Mouse (Mus musculus) NIH3T3 (cell line): Measurements from ENCODE around the gene Slc25a5.

ENCODE experiments used
- DNase-seq: peaks from one replicate; pipeline ENCODE4 v3.0.0-alpha.2; 2012; ENCODE audit warnings: low read depth

Slc25a5 gene

DNA sequence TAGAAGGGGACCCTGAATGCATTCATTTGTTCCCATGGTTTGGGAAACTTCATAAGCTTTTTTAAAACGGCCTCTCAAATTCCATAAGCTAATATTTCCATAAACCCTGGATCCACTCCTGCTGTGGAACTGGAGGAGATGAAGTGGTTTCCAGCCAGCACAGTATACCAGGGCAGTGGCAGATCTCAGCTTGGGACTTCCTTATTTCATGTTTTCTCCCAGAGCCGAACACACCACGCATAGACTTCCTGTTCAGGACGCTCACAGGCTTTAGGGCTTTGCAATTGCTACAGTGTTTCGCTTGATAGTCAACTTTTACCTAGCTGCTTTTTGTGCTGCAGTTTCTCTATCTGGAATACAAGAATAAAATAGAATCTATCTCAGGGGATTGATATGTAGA is 7.7 kb downstream of the Slc25a5 start:
- no peak for DNase-seq

DNA sequence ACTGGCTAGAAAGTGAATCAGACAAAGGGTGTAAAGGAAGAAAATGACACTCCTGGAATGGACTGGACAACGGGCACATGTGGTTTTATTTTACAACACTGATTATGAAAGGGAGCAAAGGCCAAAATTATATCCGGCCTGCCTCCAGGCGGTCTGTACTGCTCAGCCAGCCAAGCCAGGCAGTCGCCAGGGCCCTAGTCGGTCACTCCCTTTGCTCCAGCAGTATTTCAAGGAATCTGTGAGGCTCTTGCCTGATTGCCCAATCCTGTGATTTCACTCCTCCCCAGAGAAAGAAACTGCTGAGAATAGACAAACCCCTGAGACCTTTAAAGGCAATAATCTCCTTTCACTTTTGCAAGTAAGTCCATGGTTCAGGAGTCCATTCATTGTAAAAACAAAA is 8.7 kb downstream of the Slc25a5 start:
- peak; percentile 86 for DNase-seq

DNA sequence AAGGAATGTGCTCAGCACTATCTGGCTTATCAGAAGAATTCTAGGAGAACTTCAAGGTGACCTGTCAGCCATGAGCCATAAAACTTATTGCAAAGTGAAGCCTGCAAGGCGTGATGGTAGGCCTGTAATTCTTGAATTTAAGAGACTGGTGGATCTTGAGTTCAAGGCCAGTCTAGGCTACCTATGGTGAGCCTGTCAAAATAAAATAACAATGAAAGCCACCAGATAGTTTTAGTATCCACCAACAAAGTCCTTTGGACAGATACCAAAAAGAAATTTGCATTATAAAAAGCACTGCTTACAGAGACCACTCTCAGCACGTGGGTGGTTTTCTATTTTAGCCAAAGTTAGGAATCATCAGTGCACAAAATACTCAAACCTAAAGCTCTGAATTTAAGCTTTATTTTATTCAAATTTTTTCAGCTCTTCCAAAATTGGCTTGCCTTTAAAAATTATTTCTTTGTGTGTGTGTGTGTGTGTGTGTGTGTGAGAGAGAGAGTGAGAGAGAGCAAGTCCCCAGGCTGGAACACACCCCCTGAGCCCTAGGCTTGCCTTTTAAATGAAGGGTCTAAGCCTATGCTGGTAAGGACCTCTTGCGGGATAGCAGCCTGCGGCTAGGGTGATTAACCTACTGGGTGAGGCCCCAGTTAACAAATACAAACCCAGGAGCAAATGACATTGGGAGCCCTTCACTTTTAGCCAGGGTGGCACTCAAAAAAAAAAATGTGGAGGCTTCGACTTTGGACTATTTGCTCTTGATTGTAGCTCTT is 10.2 kb downstream of the Slc25a5 start:
- no peak for DNase-seq

DNA sequence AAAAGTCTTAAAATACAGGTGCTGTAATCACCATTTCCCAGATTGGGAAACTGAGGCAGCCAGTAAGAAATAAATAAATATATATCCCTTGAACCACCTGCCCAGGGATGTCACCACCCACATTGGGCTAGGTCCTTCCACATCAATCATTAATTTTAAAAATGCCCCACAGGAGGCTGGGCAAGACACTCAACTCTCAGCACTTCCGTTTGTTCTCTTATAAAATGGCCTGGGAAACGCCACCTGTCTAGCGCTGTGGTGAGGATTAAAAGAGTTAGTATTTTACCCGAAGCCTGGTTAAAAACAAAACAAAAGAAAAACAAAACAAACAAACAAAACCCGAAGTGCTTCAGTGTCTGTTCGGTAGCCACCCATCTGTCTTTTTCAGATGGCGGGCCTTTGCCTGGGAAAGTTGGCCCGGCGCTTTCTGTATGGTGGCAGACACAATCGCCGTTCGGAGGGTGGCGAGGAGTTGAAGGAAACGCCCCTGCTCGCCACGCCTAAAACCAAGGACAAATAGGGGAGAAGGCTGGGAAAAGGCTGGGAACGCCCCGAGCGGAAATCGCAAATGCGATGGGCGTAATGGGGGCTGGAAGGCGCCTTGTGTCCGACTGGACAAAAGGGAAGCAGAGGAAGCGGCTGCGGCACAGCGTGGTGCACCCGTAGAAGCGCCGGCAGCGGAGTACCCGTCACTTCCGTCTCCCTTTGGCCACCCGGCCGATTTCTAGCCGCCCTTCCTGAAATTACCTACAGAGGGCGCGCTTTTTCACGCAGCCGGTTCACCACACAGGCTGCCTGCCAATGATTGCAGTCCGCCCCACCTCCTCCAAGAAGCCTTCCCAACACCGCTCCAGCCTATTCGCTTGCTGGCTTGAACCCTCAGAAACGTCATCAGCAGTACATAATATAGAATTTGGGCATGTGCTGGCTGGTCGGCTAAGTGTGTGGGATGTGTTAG is 12.2 kb downstream of the Slc25a5 start:
- DNase-seq: peak; percentile 91

DNA sequence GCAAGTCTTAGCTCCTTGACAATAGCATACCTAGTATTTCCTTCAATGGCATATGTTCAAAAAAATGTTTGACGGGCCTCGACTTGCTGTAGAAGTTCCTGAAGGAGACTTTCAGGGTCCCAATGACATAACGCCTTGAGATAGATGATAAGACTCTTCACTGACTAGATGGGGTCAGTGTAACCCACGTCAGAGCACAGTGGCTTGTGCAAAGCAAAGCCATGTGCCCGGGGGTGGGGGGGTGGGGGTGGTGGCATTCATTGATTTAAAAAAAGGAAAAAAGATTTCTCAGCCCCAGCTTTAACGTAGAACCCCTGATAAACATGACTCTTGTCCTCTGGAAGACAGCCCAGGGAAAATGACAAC is 12.8 kb downstream of the Slc25a5 start:
- DNase-seq: no peak

DNA sequence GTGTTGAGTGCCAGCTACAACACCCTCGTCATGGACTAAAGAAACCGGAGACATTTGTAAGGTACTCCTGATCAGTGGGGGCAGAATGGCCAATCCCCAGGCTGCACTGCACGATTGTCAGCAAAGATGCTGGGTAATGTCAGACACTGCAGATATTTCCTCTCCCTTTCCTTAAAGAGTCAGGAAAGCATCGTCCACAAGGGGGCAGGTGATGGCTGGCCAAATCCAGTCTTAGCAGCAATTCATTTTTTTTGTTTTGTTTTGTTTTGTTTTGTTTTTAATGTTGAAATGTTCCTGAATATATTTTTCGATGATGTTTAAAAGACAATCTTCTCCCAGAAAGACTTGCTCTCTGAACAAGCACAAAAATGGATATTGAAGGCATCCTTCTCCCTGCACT is 15.9 kb downstream of the Slc25a5 start:
- DNase-seq: peak; percentile 73

DNA sequence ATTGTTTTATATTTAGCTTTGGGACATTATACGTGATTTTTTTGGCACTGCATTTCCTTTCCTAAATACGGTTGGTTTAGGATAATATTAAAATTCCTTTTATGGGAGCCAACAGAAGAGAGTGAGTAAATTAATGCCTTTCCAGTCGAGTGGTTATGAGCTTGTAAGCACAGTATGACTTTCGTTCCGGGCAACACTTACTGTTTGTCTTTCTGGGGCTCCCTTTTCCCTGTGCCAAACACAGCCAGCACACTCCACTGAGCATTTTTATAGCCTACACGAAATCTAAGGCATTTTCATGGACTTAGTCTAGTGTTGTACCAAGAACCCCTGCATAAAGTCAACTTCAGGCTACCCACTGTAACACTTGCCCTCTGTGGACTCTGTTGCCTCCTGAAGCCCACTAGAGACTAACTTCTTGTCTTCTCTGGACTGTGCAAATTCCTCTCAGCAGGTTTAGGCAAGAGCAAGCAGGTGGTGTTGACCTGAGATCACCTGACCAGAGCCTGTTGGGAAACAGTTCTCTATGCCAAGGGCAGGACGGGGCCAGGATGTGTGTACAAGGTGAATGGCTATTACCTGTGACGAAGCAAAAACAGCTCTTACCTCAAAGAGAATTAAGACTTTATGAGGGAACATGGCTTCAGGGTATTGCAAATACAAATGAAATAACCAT is 18.8 kb downstream of the Slc25a5 start:
- DNase-seq: no peak

DNA sequence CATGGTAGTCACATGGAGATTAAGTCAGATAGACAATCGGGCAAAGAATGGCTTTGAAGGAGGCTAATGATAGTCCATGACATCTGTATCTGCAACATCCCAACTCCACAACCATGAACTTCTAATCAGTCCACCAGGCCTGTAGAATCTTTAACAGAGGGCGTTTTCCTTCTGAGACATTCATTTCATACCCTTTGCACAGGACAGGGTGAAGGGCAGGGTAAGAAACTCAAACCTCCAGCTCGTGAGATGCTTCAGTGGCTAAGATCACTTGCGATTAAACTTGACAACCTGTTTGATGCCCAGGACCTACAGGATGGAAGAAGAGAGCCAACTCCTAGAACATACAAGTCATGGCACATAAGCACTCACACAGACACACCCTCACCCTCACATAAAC is 19.6 kb downstream of the Slc25a5 start:
- no peak for DNase-seq

DNA sequence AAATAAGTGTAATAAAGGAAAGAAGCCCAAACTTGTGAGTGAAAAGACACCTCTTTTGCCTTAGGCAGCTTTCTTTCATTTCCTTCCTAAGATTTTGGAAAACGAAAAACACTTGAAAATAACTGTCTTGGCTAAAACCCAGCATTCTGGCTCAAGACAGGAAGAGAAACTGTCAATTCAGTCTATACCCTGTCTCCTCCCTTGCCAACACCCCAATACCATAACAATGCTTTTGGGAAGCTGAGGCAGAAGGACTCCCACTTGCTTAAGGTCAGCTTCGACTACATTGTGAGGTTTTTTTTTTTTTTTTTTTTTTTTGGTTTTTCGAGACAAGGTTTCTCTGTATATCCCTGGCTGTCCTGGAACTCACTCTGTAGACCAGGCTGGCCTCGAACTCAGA is 20.0 kb downstream of the Slc25a5 start:
- no peak for DNase-seq

DNA sequence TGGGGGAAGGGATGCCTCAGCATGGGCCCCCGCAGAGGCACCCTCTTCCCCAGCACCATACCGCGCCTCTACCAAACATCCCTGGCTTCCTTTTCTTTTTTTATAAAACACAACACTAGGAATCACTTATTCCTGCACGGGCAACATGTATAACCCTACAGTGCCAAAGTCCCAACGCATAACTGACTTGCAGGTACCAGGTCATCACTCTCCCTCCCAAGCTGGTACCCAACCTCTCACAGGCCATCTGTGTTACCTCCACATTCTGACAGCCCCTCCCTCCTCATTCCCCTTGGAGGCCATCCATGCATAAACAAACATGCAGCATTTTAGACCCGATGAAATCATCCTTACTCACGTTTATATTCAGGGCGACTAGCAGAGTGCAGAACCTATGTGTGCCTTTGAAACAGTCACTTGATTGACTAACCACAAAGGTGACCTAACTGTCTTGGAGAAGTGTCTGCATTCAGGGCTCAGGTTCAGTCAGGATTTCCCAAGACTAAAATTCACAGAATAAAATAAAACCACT is 21.0 kb downstream of the Slc25a5 start:
- DNase-seq: no peak

DNA sequence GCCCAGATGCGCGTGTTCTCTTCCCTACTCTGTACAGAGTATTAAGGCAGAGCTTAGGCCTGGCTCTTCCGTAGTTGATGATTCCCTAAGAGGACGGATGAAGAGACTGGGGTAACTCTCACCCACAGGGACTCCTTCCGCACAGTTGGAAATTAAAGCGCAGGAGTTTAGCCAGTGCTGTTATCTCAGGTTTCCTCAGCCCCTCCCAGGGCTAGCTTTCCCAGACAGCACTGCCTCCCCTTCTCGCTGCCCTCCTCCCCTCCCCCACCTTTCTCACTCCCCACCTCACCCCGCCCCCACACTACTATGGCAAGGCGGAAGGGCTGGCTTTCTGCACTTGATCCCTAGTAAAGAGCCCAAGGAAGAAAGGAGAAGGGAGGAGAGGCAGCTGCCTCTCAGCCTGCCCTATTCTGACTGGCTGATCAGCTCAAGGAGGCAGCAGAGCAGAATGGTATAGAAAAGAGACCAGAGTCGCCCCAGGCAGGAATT is 21.5 kb downstream of the Slc25a5 start:
- no peak for DNase-seq

DNA sequence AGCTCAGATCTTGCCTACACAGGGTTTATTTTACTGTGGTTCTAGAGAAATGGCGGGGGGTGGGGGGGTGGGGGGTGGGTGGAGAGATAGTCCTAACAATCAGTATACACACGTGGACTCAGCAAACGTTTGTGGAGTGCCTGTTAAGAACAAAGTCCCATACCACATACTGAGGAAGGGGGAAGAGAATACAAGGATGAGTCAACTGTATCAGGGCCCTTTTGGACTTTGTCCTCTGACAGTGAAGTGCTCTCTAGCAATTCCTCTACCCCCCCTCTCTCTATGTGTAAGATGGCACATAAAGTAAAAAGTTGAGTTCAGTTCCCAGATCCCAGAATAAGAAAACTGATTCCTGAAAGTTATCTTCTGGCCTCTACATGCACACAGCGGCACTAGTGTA is 24.1 kb downstream of the Slc25a5 start:
- DNase-seq: no peak

DNA sequence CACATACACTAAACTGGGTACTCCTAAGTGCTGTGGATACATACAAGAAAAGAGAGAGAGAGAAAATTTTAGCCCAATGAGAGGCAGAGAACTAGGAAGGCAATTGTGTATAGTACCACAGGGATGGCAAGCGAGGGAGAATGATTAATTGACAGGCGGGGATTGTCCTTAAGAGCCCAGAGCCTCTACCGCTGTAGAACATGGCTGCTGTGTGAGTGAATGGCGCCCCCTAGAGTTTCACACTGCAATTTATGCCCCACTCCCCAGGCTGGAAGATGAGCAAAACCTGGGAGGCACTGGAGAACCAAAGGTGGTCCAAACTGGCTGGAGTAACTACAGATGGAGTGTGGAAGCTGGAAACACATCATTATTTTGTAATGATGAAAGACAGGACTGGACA is 24.8 kb downstream of the Slc25a5 start:
- peak; percentile 39 for DNase-seq

DNA sequence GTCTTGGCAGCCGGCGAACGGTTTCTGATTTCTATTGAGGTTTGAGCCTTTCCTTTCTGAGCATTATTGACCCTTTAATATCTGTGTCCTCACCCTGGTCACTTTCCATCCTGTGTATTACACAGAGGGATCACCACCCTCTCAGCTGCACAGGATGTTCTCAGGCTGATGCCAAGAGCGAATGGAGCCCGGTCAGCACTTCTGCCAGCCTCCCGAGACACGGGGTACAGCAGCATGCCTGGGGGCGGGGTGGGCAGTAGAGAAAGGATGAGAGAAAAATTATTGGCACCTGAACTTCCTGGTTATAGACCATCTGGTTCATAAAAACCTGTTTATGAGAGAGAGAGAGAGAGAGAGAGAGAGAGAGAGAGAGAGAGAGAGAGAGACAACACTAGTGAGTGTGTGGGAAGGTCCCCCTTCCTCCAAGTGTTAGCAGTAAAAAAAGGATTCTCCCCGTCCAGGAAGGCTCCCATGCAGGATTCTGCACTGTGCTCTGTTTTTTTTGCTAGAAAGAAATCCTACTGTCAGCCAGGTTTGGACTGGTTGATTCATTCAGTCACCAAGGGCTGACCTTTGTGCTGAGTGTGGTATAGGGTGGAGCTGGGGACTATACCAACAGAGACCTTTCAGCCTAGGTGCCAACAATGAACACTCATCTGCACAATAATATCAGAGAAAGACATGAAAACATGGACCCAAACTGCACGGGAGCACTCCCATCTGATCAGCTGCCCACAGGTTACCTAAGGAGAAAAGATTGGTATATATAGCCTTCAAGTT is 28.7 kb downstream of the Slc25a5 start:
- no peak for DNase-seq

DNA sequence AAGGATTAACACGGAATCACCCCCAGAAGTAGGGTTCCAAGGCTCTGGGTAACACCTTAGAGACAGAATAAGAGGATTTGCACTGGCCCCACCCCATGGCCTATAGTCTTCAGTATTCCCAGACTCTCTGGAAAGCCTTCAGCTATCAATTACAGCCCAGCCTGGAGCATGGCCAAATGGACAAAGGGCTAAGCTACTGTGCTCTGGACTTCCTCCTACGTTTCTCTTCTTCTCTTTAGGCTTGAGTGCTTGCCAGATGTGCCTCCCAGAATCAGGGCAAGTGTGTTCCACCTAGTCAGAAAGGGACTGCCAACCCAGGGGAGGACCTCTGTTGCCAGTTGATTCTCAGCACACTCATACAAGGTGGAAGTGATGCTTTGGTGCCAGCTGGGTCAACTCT is 29.6 kb downstream of the Slc25a5 start:
- no peak for DNase-seq

DNA sequence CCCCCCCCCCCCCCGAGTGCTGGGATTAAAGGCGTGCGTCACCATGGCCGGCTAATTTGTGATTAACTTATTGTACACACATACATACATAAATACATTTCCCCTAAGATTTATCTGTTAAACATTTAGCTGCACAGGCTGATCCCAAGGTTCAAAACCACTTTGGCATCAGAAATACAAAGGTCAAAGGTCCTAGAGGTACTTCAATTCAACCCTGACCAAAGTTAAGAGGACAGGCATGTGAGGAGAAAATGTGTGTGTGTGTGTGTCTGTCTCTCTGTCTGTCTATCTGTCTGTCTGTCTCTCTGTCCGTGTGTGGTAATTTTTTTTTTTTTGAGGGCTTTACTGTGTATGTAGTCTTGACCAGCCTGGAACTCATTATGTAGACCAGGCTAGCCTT is 31.4 kb downstream of the Slc25a5 start:
- DNase-seq: no peak

DNA sequence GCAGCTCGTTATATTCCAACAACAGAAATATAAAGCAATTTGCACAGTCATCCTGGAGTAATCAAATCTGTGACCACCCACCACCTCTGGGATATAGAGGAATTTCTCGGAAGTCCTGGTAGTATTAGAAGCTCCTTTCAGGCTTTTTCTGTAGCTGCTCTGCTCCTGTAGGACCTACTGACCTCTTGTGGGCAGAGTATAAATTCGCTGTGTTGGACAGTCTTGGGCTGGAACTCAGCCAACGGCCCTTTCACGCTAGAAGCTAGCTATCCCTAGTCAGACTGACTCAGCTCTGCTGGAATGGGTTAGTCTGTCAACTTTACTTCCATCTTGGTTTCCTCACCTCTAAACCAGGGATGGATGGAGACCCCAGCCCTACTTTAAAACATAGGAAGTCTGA is 34.8 kb downstream of the Slc25a5 start:
- DNase-seq: peak; percentile 92

DNA sequence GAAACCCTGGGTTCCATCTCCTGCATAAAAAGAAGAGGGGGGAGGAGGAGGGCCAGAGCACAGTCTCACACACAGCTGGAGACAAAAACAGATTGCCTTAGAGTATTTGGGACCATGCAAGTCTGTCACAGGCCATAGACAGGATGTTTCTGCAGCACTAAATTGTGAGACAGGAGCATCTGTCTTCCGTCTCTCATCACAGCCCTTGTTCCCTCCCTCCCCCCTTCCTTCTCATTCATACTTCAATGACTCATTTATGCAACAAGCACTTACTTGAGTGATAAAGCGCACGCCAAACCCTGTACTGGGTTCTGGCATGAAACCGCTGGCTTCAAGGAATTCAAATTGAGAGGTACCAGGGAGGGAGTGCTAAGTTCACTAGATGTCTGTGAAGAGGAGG is 36.2 kb downstream of the Slc25a5 start:
- peak; percentile 73 for DNase-seq

DNA sequence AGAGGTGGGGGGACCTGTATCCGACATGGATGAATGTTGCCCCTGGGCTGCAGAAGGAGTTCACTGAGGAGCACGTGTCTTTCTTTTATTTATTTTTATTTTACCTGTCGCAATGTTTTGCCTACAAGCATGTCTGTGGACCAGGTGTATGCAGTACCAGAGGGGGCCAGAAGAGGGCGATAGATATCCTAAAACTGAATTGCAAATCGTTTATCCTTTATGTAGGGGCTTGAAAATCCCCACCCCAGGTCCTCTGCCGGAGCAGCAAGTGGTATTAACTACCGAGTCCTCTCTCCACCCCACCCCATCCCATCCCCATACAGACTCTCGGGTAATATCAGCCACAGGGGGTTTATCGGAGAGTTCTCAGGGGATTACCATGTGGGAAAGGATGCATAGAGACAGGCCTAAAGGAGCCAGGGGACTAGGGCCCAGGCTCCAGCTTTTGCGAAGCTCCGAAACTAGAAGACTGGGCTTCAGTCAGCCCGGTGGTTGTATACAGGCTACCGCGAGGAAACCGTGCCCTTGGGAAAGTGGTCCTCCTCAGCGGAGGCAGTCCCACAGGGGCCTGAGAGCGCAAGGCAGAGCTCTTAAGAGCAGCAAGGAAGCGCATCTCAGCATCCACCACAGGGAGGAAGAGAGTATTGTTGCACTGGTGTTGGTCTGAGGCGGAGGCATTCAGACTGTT is 38.1 kb downstream of the Slc25a5 start:
- peak; percentile 67 for DNase-seq

DNA sequence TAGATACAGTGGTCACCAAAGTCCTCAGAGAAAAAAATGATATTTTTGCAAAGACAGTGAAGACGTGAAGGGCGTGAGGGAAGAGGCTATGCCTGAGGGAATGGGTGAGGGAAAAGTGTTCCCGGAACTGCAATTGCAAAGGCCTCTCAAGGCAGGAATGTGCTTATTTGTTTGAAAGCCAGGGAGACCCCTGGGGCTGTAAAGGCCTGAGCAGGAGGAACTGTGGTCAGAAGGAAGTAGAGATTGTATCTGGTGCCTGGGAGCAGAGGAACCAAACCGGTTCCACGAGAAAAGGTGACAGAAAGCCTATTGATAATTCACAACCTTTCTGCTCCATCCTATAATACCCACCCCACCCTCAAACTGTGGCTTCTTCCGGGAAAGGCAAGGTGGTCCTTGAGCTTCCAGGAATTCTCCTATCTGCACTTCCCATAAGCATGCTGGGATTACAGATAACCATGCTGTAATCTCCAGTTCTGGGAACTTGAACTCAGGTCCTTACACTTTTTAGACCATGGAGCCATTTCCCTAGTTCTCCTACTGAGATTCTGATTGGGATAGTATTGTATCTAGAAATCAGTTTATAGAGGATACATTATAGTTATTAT is 41.7 kb downstream of the Slc25a5 start:
- no peak for DNase-seq

DNA sequence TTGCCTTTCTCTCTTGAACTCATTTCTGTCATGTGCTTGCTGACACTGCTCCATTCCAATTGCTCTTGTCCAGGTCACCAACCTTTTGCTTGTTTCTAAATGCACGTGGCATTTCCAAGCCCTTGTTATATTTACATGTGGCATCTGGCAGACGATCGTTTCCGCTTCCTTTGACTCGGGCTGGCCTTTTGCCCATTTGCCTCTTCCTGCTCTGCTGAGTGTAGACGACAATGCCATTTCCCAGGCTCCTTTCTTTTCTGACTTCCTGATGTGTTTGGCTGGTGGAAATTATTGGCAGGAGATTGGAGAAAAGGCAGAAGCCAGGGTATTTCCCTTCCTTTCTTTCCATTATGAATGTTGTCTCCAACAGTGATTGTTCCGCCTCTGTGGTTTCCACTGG is 43.9 kb downstream of the Slc25a5 start:
- DNase-seq: no peak
